Mouse (Mus musculus): Measurements from ENCODE around the gene Nt5e.

The Nt5e gene

DNA sequence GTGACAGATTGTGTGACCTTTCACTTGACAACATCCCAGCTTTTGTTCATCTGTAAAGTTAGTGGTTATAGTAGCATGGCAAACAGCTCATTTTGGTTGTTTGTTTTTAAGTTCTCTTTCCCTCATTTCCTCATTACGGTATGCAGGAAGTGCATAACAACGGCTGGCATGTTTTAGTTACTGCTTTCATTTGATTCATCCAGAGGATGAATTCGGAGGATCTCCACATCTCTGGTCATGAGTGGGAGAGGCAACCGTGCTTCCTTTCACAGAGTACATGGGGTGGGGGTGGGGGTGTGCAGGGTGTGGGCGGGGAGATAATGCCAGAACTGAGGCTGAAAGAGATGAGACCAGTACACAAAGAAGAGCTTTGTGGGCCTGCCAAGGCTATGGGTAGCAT is 19.9 kb downstream of the Nt5e start:
- DNase-seq = no peak

DNA sequence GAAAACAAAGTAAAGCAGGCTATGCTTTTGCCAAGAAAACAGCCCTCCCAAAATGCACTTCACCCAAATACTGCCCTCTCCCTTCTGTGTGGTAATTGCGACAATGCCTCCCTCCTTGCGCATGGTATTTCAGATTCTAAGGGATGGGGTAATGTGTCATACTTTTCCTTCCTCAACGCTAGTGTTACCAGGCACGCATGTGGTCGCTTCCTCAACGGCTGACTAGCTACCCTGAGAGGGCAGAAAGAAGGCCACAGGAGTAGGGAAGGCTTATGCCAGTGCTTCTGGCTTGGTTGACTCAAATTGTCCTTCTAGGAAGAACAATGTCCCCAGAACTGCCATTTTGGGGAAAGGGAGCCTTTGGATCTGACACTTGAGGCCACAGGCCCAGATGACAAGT is 21.6 kb downstream of the Nt5e start:
- no peak for DNase-seq

- no peak for DNase-seq
Observed at GRCm38 (mm10) chr9:88350317-88350716, 23.3 kb downstream of the Nt5e start.

GRCm38 (mm10) chr9:88351163-88351562 is 24.2 kb downstream of the Nt5e start:
- DNase-seq = no peak

GRCm38 (mm10) chr9:88352741-88353140 is 25.7 kb downstream of the Nt5e start:
- no peak for DNase-seq

DNA sequence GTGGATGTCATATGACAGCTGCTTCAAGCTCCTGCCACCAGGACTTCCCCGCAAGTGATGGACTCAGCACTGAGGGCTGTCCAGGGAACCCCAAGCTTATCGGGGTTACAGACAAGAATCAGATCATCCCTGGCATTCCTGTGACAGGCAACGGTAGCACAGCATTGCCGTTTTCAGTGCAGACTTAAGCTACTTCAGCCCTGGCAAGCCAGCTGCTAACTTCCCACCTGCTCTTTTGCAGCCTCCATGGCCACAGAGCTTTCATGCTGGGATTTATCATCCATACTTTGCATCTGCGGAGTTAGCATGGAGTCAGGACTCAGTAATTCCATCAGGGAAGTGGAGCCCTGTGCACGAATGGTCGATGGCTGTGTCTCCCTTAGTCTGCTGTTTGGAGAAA is 26.5 kb downstream of the Nt5e start:
- DNase-seq = no peak

DNA sequence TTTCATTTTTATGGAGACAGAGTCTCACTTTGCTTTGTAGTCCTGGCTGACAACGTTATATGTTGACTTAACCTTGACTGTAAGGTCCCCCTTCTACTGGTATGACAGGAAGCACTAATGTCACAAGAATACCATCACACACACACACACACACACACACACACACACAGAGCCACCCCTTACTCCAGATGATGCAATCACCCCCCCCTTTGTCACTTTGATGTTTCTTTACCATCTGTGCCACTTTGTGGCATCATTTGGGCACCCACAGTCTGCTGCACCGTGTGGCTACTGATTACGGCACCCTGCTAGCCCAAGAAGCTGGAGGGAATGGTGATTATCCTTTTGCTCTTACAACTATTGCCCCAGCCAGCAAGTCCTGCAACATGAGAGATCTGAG is 30.2 kb downstream of the Nt5e start:
- DNase-seq = no peak

GRCm38 (mm10) chr9:88359140-88359539 is 32.1 kb downstream of the Nt5e start:
- DNase-seq = no peak

DNA sequence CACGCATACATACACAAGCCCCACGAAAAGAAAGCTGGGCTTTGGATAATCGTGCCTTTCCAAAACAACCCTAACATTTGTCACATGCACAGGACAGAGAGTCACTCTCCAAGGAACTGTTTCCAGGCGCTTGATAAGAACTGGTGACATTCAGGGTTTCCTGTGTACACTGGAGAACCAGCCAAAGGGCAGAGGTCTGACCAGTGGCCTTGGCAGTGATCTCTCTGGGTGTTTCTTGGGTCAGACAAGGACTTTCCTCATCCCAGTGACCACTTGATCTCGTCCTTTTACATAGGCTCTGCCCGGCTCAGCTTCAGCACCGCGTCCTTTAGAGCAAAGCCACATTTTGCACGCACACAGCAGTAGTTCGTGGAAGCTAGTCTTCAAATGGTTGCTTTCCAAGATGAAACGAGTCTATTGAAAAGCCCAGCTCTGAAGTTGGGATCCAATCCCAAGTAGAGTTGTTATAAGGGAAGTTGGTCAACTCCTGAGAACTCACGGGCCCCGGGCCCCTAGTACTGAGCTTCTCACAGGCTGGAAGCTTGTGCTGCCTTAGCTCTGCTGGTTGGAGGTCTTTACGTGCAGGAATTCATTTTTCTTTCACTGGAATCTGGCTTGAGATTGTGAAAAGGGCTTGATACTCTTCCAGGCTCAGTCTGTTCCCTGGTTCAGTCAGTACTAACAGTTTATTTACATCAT is 34.4 kb downstream of the Nt5e start:
- DNase-seq = peak; percentile 51

DNA sequence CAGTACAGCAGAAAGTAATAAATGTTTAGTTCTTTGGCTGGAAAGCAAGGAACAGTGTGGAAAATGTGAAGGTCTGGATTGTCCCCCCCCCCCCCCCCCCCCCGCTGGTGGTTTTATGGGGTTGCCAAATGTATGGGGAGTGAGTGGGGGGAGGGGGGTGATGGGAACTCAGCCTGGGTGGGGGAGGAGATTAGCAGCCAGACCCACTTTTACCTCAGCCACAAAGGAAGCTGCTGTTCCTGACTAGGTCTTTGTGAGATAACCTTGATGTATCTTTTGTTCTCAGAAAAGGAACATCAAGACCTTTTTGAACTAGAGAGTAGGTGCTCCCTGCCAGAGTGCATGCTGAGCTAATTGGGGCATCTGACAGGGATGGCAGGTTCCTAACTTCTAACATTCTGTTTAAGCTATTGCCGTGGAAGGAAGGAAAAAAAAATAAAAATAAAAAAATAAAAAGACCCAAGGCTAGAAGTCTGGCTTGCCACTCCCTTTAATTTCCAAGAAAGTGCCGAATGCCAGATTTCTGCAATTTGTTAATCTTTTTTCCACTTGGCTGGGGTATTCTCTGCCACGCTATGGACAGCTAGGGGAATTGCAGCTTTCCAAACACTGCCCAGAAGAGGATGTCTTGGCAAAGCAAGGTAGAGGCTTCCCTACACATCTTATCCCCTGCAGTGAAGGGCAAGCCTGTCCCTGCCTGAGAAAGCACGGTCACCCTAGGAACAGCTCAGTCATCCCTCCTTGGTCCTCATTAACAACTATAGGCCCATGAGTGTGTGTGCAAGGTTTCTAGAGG is 35.3 kb downstream of the Nt5e start:
- DNase-seq = no peak

- no peak for DNase-seq
Observed at GRCm38 (mm10) chr9:88363102-88363501, 36.1 kb downstream of the Nt5e start.

GRCm38 (mm10) chr9:88366308-88366707 is 39.3 kb downstream of the Nt5e start:
- DNase-seq = no peak

DNA sequence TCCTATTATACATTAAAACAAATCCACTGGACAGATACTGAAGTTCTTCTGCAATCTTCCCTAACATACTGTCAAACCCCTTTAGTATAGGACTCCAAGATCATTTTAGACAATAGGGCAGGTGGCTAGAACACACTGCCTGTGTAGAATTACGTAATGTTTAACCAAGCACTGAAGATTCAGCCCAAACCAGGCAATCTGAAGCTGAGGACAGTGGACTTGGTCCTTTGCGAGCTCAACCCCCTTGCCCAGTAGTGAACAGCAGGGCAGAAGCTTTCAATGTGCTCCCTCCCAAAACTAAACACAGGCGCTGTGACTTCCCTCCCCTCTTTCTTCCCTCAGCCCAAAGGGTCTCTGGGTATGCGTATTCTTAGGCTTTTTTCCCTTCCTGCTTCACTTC is 39.8 kb downstream of the Nt5e start:
- no peak for DNase-seq

- DNase-seq = no peak
Observed at GRCm38 (mm10) chr9:88367322-88367721, 40.3 kb downstream of the Nt5e start.

DNA sequence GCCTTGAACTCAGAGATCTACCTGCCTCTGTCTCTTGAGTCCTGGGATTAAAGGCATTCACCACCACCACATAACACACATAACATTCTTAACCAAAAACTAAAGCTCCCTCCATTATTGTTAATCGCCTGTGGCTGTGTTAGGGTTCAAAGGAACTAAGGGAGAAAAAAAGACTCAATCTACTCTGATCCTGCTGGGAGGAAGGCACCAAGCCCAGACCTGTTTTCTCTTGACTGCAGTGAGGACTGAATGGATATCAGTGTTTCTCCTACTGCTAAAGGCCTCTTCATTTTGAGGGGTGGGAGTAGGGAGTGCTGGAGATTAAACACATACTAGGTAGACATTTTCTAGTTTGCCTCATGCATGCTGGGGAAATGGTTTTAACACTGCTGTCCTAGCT is 40.8 kb downstream of the Nt5e start:
- DNase-seq = no peak

- DNase-seq = no peak
Observed at GRCm38 (mm10) chr9:88368476-88368875, 41.5 kb downstream of the Nt5e start.

GRCm38 (mm10) chr9:88369666-88370065 is 42.7 kb downstream of the Nt5e start:
- DNase-seq = no peak

DNA sequence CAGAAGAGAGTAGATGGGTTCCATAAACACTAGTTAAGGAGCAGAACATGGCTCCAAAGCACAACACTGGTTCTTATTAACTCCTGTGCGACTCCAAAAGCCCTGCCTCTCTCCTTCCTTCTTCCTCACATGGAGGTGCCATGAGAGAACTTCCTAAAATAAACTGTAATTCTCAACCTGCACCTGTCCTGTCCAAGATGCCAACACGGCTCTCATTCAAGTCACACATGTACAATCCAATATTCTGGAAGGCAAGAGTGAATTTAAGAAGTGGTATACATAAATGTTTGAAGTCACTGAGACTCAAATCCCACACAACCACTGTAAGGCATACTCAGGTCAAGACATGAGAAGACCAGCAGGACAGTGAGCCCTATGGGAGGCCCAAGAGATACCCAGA is 44.2 kb downstream of the Nt5e start:
- no peak for DNase-seq

DNA sequence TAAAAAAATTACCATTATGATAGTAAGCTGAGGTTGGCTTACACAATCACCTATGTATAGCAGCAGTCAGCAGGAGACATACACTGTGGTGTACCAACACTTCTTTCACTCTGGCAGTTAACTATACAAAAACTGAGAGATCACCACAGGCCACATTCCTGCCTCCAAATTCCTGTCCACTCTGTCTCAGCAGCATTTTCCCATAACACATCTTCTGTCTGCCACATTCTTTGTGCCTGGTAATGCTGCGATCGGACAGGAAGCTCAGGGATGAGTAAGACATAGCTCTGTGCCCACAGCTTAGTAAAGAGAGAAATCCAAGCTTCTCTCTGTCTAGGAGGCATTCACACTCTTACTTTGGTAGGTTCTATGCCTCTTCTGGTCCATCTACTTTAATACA is 46.0 kb downstream of the Nt5e start:
- DNase-seq = no peak

DNA sequence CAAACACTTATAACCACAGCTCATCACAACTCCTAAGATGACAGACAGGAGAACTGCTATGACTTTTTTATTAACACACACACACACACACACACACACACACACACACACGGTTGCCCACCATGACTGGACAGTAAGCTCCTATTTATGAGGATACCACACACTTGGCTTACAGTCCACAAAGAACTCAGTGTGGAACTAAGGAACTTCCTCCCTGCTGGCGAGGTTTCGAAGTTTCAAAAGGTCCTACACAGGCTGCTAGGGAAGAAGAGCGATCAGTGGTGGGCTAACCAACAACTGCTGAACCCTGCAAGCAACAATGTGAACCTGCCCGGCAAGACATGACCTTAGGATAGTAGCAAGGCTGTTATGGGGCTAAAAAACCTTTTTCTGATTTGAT is 50.5 kb downstream of the Nt5e start:
- no peak for DNase-seq

DNA sequence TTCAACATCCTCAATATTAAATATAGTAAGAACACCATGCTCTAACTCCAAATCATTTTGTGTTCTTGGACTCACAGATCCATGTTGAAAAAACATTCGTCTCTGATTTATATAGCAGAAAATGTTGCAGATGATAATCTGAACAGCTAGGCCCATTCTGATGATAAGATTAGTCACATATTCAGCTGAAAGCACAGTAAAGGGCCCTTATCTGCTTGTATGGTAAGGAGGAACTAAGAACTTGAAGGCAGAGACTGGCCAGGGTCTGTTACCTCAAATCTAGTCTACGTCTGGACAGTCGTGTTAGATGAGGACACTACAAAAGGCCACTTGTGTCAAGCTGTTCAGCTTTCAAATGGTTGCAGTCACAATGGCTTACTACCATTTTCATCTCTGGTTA is 52.1 kb downstream of the Nt5e start:
- no peak for DNase-seq

- no peak for DNase-seq
Observed at GRCm38 (mm10) chr9:88380076-88380475, 53.1 kb downstream of the Nt5e start.

GRCm38 (mm10) chr9:88380542-88380941 is 53.5 kb downstream of the Nt5e start:
- DNase-seq = no peak

DNA sequence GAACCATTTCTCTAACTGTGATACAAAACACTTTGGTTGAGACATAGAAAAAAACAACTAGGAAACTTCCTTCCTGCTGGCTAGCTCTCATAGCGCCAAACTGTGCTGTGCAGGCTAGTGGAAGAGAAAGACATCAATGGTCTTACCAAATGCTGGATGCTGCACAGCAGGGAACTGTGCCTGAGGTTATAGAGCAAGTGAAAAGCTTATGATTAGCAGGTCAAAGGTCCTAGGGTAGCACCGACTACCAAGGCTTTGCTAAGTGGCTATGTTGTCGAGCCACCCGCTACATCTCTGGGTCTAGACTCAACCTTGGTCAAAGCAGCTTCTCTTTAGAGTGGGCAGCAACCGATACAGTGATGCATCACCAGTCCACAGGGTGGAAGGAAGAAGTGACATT is 61.8 kb downstream of the Nt5e start:
- DNase-seq = no peak

DNA sequence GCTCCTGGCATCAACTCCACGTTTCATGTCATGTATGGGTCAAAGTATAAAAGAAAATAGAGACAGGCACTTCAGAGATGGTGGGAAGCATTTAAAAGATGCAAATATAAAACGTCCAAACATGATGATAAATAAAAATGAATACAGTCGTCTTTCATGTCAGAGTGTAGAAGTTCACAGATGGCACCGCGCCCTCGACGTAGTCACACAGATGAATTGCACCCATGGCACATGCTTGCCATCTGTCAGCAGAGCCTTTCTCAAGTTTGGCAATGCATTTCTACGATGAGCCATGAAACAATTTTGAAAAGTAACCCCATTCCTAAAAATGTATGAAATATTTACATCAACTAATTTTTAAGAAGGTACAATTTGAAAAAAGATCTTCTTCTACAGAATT is 67.9 kb downstream of the Nt5e start:
- no peak for DNase-seq

Data from kidney, postnatal 10 days (tissue).